Mouse (Mus musculus) induced T-regulatory cell, adult 2 months (primary cell): ENCODE data around the gene Lsr.

ENCODE experiments used
- DNase-seq: peaks from one replicate; pipeline ENCODE4 v3.0.0-alpha.2; 2012; ENCODE audit warnings: low read depth

Lsr gene

DNA sequence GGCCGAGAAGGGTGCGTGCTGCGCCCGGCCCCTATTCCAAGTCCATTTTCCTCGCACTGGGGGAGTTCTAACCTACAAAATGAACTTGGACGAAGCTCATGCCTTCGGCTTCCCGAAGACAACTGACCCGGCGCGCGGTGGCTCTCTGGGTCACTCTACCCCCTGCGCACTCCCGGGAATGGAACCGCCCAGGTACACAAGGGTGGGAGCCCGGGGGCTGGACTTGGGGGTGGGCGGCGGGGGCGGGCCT lies at the start of gene Lsr:
Gene Lsr, minus strand, starts transcription at position 214 of the 250 bp plus-strand sequence.
- DNase-seq = no peak

DNA sequence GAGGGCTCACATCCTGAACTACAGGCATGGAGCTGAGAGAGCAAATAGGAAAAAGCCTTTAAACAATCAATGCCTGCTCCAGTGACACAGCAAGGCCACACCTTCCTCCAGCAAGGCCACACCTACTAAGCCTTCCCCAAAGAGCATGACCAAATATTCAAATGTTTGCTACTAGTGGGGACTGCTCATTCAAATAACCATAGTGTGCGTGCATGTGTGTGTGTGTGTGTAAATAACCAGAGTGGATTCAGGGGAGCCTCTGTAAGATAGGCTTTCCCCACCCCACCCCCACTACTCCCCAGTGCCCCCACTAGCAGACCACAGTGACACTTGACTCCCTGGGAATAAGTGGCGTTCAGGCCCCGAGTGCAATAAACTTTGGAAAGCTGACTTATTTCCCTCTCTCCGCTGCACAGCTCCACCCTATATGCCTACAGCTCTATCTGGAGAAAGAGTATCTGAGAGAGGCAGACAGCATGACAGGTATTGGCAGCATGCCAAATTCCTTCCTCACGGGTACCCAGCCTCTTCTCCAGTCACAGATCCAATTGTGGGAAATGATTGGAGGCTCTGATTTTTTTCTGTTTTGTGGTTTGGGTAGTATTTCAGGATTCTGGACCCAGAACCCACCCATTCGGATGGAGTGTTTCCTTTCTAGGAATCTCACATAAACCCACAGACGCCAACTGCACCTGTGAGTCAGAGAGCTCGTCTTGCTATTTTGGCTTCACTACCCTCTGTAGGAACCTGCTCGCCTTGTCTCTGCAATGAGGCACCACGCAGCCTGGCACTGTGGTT lies 44.0 kb upstream of the Lsr start:
- peak; percentile 26 for DNase-seq

DNA sequence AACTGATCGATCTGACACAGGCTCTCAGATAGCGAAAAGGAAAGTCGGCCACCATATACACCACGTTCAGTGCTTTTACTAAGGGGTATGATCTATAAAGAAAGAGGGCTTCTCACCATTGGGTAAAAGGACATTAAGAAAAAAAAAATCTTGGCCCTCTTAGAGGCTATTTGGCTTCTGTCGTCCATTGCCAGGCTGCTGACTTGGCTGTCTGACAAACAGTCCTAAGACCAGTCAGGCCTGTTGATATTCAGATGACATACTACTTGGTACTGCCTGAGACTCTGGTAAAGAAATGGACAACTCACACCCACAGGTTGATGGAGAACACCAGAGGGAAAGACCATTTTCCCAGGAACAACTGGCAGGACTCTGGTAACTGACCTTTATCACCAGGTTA lies 39.7 kb upstream of the Lsr start:
- DNase-seq = no peak

DNA sequence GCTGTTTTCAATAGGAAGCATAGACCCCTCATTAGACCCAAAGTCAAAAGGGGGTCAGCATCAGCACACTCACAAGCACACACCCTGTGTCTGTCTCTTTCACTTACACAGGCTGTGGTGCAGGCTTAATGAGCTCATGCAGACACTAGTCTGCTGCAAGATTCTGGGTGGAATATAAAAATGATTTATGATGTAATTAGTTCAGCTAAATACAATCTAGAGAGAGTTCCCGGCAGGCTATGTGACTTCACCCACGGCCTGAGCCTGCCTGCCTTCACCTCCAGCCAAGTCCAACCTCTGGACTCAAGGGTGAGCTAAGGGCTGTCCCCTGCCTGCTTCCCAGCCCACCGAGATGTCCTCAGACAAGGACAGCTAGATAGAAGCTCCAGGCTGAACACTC lies 35.6 kb upstream of the Lsr start:
- no peak for DNase-seq

DNA sequence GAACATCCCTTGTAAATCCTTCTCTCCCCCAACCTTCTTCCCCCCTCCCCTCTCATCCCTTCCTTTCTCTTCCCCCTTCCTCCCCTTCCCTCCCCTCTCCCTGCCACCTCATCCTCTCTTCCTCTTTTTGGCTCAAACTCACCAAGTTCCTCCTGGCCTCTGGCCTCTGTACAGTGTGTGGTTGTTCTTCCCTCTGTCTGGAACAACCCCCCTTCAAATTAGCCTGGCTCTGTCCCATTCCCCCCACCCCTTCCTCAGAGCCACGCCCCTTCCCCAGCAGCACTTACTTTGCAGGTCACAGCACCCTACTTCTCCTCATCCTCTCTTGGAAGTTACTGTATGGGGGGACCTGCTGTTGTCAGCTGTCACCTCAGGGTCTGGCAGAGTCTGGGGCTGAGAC lies 34.9 kb upstream of the Lsr start:
- no peak for DNase-seq

DNA sequence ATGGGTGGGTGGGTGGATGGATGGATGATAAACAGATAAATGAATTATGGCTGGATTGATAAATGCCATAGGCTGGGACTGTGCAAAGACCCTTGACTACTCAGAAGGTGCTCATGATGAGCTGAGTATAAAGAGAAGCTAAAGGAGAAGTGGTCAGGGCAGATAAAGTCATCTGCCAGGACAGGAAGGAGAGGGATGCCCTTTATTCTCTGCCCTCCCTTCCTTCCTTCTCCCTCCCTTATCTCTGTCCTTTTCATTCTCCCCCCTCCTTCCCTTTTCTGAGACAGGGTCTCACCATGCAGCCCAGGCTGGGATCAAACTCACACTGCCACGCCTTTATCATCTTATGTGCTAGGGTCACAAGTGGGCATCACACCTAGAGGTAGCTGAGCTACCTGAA lies 34.5 kb upstream of the Lsr start:
- DNase-seq = no peak

DNA sequence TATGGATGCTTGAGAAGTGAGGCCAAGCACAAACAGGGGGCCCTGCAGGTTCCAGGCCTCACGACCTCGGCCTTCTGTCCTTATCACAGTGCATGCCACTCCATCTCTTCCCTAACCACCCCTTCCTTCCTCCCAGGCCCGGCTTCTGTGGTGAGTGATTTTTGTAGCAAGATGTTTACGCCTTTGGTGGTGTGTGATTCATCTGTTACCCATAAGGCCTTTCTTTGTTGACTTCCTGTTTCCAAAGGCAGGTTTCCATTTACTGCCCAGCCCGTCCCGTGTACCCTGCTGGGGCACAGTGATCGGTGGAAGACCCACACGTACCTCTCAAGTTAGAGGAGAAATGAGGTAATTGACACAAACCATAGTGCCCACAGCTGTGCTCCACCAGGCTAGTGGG lies 29.4 kb upstream of the Lsr start:
- peak; percentile 88 for DNase-seq

DNA sequence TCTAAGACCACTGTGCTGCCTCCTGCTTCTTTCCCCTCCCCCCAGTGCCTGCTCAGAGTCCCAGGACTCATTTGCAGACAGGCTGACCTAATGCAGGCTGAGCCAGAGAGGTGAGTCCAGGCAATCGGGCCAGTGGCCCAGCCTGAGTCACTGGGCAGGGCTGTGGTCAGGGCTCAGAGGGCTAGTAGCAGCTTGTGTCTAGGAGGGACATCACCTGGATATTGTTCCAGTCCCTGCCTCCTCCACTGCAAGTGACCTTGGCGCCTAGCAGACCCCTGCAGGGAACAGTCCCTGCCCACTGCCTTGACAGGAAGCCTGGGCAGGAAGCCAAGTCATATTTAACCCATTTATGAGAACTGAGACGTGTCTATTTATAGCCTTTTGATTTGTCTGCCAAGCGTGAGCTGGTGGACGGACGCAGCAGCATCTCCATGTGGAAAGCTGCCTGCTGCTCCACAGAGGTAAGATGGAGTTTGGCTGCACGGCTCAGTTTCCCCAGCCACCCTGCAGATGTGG lies 27.3 kb upstream of the Lsr start:
- peak; percentile 78 for DNase-seq

DNA sequence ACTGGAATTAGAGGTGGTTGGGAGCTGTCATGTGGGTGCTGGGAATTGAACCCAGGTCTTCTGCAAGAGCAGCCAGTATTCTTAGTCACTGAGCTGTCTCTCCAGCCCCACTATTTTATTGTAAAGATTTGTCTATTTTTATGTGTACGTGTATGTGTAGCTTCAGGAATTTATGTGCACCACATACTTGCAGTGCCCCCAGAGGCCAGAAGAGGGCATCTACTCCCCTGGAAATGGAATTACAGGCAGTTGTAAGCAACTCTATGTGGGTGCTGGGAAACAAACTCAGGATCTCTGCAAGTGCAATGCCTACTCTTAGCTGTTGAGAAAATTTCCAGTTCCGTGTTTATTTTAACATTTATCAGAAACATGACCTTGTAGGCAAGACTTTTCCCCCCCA lies 23.2 kb upstream of the Lsr start:
- peak; percentile 48 for DNase-seq

DNA sequence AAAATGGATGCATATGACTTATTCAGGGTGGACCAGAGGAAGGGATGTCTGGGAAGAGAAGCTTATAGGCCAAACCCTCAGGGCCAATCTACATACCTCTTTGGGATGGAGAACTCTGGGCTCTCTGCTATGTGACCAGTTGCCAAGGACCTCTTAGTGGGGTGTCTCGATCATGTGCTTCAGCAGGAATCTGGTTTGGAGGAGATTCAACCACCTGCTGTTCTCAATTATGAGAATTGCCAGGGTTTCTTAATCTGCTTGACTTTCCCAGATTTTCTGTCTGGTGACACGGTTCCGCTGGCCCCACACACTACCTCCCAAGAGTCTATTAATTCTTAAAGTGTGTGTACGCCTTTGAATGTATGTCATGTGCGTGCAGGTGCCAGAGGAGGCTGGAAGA lies 20.7 kb upstream of the Lsr start:
- no peak for DNase-seq

DNA sequence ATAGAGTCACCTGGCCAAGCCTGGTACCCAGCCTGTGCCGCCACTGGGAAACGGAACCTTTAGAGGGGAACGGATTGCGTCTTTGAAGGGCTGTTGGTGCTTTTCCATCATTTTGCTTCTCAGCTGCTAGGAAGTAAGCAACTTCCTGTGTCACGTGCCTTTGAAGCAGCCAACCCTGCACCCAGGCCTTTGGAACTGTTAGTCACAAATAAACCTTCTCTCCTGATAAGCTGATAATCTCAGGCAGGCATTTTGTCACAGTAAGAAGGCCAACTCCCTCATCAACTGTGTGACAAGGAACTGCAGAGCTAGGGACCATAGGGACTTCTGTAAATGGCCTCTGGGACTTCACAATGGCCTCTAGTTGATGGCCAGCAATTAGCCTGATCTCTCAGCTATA lies 18.9 kb upstream of the Lsr start:
- DNase-seq = no peak

DNA sequence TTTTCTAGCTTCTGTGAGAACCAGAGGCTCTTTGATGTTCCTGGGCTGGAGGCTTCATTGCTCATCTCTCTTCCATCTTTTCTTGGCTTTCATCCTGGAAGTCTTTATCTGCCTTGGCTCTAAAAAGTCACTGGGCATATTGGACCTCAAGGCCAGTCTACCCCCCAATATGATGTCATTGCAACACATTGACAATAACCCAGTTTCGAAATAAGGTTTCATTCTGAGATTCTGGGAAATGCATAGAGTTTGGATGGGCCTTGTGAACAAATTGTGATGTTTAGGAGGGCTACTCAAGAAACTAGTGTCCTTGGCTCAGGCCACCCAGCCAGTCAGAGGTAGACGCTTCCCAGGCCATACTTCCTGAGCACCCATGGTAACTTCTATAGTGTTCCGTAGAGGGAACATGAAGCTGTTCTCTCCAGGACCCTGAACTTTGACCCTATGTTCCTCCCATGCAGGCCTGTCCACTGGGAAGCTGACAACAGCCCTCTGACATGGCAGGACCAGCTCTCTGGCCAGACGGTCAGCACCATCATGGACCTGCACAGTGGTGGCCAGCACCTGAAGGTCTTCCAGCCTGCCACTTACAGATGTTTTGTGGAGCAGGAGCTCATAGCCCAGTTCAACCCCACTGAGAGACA lies 15.4 kb upstream of the Lsr start:
- DNase-seq = no peak

DNA sequence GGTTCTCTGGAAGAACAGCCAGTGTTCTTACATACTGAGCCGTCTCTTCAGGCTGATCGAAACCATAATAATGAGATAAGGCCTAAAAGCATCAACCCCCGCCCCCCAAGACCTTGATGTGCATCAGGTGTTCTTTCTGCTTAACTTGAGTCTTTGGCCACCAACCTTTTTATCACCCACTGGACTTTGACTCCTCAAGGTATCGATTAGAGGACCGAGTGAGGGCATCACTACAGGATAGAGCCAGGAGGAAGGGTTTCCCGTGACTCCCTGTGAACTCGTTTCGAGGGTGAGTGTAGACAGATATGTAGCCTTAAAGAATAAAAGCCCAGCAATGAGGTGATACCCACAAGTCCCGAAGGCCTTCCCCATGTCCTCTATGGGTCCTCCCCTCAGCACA lies 12.1 kb upstream of the Lsr start:
- DNase-seq = no peak

DNA sequence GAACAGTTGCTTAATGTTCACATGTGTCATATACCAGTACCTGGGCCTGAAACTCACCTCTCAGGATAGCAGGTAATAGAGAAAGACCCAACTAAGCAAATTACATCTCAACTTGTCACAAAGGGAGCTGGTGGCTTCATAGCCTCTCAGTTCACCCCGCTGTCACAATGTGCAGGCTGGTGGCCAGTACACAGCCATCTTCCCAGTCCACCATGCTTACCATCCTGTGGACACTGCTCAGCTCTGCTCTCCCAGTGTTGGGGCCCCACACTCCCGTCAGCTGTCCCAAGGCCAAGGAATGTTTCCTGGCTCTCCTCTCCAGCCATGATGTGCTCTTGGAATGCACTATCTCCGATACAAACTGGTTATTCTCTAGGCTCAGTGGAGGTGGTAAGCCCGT lies 8.4 kb upstream of the Lsr start:
- no peak for DNase-seq

DNA sequence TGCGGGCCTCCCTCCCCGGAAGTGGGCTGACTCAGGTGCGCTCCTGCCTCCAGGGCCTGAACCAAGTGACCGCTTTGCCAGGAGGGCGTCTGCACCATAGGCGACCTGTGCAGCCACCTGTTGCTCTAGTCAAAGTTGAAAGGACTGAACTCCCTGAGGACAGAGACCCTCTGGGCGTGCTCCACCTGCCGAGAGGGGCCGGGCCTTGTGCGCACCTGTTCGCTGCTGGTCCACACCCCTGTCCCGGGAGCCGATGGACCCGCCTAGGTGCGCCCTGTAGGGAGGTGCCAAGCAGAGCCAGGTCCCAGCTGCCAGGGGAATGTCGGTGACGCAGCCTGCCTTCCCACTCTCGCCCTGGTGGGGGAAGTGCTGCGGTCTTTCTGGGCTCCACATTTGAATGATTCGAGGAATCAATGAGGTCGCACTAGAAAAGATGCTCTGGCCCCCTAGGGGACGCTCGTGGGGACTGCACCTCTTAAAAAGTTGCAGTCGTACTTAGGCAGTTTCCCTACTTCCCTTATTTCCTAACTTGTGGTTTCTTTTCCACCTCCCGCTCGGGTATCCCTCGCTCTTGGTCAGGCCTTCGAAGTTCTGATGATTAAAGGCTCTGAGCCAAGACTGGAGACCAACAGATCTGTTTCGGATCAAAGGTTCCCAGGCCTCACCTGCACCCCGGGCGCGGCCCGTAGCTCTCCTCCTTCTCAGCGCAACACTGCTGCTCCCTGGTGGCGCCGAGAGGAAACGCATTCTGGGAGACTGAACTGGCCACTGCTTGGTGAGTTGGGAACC lies 431 bp upstream of the Lsr start, which contains the start of gene Fam187b:
Gene Fam187b, plus strand, starts transcription at position 290 of the 789 bp plus-strand sequence.
- peak; percentile 95 for DNase-seq

DNA sequence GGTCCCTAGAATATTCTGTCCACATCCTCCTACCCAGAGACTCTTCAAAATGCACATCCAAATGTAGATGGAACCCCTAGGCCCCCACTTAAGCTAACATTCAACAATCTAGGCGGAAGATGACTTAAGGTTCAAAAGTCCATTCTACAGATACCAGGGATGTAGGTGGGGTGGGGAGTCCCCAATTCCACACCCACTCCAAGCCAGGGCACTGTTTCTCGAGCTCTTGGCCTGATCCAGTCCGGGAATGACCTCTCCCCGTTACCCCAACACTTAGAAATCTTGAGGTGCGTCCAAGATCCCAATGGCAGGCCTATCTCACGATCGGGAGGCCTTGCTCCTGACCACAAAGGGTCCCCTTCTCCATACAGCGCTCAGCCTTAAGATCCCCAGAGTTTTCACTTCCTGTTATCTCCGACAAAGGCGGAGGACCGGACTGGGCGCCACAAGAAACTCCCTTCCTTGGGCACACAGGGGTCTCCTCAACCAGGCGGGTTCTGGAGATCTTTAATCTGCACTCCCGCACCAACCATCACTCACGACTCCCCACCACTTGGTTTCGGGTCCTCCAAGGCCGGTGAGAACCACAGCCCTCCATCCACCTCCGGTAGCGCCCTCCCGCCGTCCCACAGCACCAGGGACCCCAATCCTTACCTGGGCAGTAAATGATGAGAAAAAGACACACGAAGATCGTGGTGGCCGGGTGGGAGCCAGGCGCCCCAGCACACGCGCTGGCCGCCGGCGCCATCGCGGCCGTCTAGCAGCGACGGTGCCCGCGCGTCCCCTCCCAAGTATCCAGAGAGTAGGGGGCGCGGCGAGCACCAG lies 626 bp downstream of the Lsr start:
- DNase-seq = no peak

DNA sequence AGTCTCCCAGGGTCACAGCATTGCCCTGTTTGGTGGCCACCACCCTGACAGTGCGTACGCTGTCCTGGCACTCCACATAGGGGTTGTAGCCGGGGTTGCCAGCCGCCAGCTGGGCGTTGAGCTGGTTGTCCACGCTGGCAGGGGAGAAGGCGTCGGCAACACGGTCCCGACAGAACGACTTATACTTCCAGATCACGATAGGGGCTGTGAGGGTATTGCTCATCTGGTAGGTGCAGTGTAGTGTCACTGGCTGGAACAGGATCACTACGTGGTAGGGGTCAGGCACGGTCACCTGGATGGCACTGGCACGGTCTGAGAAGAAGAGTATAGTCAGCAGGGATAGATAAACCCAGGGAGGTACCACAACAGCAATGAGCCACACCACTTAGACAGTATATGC lies 1.4 kb downstream of the Lsr start:
- DNase-seq = no peak

DNA sequence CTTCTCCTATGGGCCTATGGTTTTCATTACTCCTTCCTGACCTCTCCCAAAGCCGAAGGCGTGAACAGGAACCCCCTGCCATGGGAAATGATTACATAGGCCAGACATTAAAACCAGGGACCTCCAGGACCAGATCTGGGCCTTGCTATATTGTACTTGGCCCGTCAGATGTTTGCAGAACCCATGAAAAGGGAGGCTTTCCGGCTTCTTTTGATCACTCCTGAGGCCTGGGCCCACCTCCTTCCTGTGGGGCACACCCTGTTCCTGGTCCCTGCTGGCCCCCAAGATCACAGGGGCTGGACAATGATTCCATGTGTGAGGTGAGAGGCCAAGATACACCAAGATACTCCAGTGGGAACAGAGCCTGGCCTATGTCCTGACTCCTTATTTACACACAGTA lies 4.1 kb downstream of the Lsr start:
- no peak for DNase-seq

DNA sequence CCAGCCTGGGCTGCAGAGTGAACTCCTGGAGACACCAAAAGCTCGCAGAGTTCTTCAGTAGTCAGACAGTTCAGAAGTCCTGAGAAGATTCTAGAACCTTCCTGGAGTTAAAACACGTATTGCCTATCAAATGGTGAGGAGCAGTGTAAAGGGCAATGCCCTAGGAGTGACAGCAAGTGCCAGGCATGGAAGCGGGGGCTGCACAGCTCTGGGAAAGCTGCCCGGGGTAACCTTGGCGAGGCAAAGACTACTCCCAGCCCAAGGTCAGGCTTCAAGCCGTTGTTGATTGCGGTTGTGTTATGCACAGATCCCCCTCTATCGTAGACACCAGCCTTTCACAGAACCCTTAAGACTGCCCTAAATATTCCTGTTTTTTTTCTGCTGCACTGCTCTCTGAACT lies 4.7 kb downstream of the Lsr start:
- no peak for DNase-seq

DNA sequence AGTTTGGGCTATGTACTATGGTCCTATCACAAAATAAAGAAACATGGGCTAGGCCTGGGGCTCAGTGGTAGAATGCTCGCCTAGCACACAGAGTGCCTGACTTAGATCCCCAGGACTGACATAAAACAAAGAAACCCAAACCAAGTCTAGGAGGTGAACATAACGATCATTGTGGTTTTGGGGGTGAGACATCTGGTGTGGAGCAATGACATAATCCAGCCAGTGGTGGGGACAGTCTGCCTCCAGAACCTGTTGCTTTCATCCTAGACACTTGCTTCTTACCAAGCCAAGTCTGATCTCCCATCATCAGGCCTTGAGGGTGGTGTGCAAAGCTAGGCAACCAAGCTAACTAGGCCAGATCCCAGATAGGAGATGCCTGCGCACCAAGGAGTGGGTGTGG lies 6.6 kb downstream of the Lsr start:
- DNase-seq = no peak

DNA sequence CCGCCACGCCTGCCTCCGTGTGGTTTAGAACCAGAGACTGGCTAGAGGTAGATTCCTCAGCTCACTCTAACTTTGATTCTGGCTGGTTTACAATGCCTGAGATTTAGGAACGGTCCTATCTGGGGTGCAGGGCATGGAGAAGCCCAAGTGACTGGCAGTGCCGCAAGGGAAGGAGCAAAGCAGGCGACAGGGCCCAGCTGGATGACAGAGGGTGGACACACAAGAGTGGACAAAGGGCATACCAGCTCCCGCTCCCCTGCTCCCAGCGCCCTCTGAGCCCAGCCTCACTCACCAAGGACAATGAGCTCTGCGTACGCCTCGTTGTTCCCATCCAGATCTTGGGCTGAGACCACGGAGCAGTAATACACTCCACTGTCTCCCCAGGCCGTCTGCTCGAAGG lies 7.6 kb downstream of the Lsr start:
- no peak for DNase-seq

DNA sequence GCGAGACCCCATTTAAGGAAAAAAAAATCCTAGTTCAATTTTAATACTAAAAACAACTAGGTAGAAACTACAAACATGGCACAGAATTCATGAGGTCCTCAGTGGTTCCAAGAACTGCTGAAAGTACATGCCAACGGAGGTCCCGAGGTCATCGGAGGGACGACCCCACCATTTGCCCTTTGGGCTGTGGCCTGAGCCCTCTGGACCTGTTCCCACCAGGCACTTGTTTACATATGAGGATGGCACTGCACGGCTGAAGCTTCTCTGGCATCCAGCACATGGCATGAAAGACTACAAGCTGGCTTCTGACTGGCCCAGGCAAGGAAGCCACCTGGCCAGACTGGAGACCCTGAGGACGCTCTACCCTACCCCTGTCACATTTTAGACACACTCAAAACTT lies 8.9 kb downstream of the Lsr start:
- no peak for DNase-seq
